Mouse (Mus musculus): Measurements from ENCODE around the gene Tubb5. TPM values are rescaled to one million over a fixed set of nuclear protein-coding genes. Genes with fewer than 3 reads are reported as not detected.
"Not testable (repeated sequence)": the region's sequence is repeated elsewhere in the genome, so short reads cannot be mapped to it uniquely, and the experiment has no call there.

Gene Tubb5
- polyA plus RNA-seq, 1 experiment from 2014 or later, result 1,654 TPM

DNA sequence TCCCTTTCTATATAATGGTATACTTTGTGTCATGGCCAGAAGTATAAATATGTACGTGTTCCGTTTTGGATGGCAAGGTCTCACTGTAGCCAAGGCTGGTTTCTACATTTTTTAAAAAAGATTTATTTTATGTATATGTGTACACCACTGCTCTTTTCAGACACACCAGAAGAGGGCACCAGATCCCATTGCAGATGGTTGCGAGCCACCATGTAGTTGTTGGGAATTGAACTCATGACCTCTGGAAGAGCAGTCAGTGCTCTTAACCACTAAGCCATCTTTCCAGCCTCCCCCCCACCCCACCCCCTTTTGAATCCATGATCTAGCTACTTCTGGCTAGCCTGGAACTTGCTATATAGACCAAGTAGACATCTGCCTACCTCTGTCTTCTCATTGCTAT, 5.4 kb upstream of the Tubb5 start:
- Histone ChIP-seq H3K27ac (replicated peaks) (no peak overlapping the region), H3K36me3 (replicated peaks) (peaks cover 45% of the 10 kb centered on the region), H3K4me3 (no peak overlapping the region), H3K27me3 (replicated peaks; ENCODE audit: low read depth, poor library complexity, severe bottlenecking) (no peaks in the 10 kb centered on the region), H3K9me3 (no peaks in the 10 kb centered on the region), H3K4me1 (peaks cover 20% of the 10 kb centered on the region)
- no peak for DNase-seq (ENCODE audit: low spot score)
- WGBS, result 96% methylated on average over 3 of the region's 3 CpGs

DNA sequence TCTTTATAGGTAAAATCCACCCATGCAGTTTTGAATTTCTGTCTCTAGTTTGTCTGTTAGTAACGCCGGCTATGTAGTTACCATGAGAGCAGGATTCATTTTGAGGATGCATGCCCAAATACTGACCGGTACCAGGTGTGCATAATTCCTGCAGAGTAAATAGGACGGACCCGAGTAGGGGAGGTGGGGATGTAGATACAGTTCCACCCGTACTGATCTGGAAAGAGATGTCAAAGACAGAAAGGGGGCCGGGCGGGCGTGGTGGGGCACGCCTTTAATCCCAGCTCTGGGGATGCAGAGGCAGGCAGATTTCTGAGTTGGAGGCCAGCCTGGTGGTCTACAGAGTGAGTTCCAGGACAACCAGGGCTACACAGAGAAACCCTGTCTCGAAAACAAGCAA, 3.9 kb upstream of the Tubb5 start:
- Histone ChIP-seq H3K4me1 (peaks cover 20% of the 10 kb centered on the region), H3K27ac (replicated peaks) (peak overlapping the region; percentile 89), H3K9me3 (no peaks in the 10 kb centered on the region), H3K4me3 (peak overlapping the region; percentile 70), H3K36me3 (replicated peaks) (peaks cover 33% of the 10 kb centered on the region), H3K27me3 (replicated peaks; ENCODE audit: low read depth, poor library complexity, severe bottlenecking) (no peaks in the 10 kb centered on the region)
- WGBS, result 22% methylated on average over 11 of the region's 11 CpGs
- no peak for DNase-seq (ENCODE audit: low spot score)

DNA sequence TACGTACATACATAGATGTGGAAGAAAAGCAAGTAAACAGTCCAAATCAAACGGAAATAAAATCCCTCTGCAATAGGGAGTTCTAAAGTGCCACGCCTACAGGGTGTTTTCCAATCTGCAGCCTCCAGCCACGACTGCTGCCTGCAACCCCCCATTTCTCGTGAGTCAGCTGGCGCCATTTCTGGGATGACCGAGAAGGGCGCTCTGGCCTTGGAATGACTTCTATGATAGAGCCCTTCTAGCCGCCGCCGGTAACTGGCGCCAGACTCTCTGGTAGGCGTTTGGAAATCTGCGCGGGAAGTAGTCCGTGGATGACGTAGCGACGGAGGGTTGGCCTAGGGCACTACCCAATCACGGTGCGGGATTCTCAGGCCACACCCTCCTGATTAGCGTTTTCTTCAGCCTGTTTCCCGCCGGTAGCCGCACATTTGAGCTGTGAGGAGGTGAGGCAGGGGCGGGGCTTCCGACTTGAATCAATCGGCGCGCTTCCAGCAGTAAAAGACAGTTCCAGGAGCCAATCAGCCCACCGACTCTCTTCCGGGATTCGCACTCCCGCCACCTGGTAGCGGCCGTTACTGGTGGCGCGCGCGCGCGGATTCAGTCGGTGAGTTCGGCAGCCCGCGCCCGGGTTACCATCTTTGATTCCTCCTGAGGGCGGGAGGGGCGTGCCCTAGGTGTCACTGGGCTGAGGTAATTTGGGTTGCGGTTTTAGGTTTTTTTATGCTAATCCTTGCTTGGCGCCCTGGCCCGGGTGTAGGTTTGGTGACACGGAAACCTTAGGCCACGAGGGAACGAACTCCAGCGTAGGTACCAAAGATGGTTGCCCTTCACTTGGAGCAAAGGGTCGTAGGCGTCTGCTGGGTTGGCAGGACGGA, 3.2 kb upstream of the Tubb5 start, which contains the start of gene Mdc1:
Mdc1 (plus strand) TSS at position 440 of the 875 bp plus-strand sequence.
- peak; percentile 99 for DNase-seq (ENCODE audit: low spot score)

DNA sequence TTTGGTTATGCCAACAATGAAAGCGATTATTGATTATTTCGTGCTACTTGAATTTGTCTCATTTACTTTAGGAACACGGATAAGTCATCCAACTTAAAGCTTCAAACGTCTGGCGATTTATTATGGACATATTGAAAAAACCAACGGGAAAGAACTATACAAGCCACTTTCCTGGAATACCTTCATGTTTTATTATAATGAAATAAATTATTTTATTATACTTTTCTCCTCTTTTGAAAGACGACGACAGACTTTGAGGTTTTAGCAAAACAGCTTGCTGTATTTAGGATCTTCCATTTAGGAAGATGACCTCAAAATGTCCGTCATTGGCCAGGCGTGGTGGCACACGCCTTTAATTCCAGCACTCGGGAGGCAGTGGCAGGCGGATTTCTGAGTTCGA, 2.5 kb upstream of the Tubb5 start:
- Histone ChIP-seq H3K36me3 (replicated peaks) (peaks cover 33% of the 10 kb centered on the region), H3K9me3 (no peaks in the 10 kb centered on the region), H3K27ac (replicated peaks) (peak overlapping the region; percentile 89), H3K4me3 (peak overlapping the region; percentile 70), H3K27me3 (replicated peaks; ENCODE audit: low read depth, poor library complexity, severe bottlenecking) (no peaks in the 10 kb centered on the region), H3K4me1 (peaks cover 27% of the 10 kb centered on the region)
- no peak for DNase-seq (ENCODE audit: low spot score)
- 61% methylated on average over 14 of the region's 14 CpGs for WGBS

More for the DNA sequence above, 3.2 kb upstream of the Tubb5 start, which contains the start of gene Mdc1:
- Histone ChIP-seq H3K36me3 (replicated peaks) (peaks cover 33% of the 10 kb centered on the region), H3K27me3 (replicated peaks; ENCODE audit: low read depth, poor library complexity, severe bottlenecking) (no peaks in the 10 kb centered on the region), H3K27ac (replicated peaks) (peak within 1 kb of the TSS; percentile 89), H3K4me1 (peaks cover 20% of the 10 kb centered on the region), H3K4me3 (peak within 1 kb of the TSS; percentile 70), H3K9me3 (no peaks in the 10 kb centered on the region)
- under 1% methylated on average over 59 of the region's 59 CpGs for WGBS

DNA sequence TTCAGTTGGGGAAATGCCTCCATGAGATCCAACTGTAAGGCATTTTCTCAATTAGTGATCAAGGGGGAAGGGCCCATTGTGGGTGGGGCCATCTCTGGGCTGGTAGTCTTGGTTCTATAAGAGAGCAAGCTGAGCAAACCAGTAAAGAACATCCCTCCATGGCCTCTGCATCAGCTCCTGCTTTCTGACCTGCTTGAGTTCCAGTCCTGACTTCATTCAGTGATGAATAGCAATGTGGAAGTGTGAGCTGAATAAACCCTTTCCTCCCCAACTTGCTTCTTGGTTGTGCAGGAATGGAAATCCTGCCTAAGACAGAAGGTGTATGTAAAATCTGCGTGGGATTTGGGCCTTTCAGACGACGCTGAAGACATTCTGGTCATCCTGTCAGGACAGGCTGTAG, 896 bp upstream of the Tubb5 start:
- peak overlapping the region; percentile 70 for H3K4me3 ChIP-seq
- 53% methylated on average over 3 of the region's 3 CpGs for WGBS
- H3K27ac ChIP-seq (replicated peaks), result peak overlapping the region; percentile 95
- not testable (repeated sequence) for H3K9me3 ChIP-seq; DNase-seq (ENCODE audit: low spot score); H3K27me3 ChIP-seq (replicated peaks; ENCODE audit: low read depth, poor library complexity, severe bottlenecking)
- H3K4me1 ChIP-seq, result peaks cover 41% of the 10 kb centered on the region
- peaks cover 33% of the 10 kb centered on the region for H3K36me3 ChIP-seq (replicated peaks)

DNA sequence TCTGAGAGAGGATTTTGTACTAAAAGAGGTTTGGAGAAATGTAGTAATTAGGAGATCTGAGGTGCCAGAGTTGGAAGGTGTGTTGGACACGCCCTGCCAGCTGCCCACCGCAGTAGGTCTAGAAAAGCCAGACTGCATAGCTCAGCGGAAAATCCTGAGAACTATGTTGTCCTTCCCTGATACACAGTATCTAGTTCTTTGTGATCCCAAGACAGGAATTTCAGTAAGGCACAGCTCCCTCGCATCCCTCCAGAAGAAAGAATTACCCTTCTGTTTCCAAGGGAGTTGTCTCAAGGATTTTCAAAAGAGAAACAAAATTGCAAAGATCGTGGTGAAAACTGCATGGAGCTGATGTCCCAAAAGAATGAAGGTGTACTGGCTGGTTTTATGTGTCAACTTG, 464 bp upstream of the Tubb5 start:
- Histone ChIP-seq H3K27ac (replicated peaks) (peak overlapping the region; percentile 95), H3K4me1 (peaks cover 44% of the 10 kb centered on the region), H3K27me3 (replicated peaks; ENCODE audit: low read depth, poor library complexity, severe bottlenecking) (no peaks in the 10 kb centered on the region), H3K36me3 (replicated peaks) (peaks cover 37% of the 10 kb centered on the region), H3K4me3 (peak overlapping the region; percentile 70), H3K9me3 (no peaks in the 10 kb centered on the region)
- WGBS, result 3% methylated on average over 5 of the region's 5 CpGs
- peak; percentile 52 for DNase-seq (ENCODE audit: low spot score)

DNA sequence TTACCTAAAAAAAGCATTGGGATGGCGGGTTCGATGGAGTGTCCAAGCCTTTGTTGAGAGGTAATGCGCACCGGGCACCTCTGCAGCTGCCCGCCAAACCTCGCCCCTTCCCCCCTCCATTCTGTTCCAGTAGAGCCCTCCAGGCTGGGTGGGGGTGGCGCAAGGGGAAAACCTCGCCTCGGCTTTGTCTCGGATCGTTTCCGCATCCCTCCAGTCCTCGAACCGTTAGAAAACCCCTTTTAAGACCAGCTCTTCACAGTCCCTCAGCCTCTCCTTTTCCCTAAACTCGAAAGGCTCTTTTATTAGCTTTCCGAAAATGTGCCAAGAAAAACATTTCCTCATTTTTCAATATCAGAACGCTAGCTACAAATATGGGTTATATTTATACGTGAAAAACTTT, 619 bp downstream of the Tubb5 start:
- Histone ChIP-seq H3K4me1 (peaks cover 36% of the 10 kb centered on the region), H3K27ac (replicated peaks) (peak overlapping the region; percentile 95), H3K9me3 (no peaks in the 10 kb centered on the region), H3K36me3 (replicated peaks) (peaks cover 48% of the 10 kb centered on the region), H3K27me3 (replicated peaks; ENCODE audit: low read depth, poor library complexity, severe bottlenecking) (no peaks in the 10 kb centered on the region), H3K4me3 (peak overlapping the region; percentile 70)
- DNase-seq (ENCODE audit: low spot score), result peak; percentile 79
- under 1% methylated on average over 18 of the region's 18 CpGs for WGBS

DNA sequence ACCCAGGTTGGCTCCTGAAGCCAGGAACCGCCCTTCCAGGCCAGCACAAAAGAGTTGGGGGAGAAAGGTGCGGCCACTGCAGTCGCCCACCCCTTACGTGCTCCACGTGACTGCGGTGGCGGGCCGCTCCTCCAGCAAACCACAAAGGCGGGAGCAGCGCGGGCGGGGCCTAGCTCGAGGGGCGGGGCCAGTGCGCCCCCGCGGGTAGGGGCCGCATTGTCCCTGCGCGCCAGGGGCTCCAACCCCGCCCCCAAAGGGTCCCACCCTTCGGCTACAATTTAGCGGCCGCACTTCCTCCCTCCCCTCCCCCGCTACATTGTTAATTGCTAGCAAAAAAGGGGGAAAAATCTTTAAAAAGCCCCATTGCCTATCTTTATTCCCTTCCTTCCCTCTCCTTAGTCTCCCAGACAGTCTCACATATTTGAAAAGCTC, 1.1 kb downstream of the Tubb5 start:
- WGBS, result under 1% methylated on average over 25 of the region's 25 CpGs
- peaks cover 33% of the 10 kb centered on the region for H3K4me1 ChIP-seq
- H3K27ac ChIP-seq (replicated peaks), result peak overlapping the region; percentile 95

DNA sequence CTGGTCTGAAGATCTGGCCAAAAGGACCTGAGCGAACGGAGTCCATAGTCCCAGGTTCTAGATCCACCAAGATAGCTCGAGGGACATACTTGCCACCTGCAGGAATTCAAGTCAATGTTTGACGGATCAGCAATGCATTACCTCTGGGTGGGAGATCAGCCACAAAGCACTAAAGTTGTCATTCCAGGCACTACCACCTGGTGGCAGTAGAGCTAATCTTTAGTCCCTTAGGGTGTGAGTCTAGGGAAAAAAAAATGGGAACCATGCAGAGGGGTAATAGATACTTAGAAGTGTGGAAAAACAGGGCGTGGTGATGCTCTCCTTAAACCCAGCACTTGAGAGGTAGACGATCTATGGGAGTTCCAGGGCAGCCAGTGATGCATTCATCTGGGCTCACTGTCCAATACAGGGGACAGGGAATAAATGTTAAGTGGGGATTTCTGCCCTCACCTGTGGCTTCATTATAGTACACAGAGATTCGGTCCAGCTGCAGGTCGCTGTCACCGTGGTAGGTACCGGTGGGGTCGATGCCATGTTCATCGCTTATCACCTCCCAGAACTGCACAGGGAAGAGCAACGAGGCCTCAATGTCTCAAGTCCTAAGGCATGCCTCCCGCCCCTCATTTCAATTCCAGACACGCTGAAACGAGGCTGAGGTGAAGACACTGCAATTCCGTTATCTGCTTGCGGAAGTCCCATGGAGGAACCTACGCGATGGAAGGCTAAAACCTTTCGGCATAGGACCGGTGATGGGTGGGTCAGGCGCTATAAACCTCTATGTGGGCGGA, 1.7 kb downstream of the Tubb5 start:
- Histone ChIP-seq H3K27me3 (replicated peaks; ENCODE audit: low read depth, poor library complexity, severe bottlenecking) (no peaks in the 10 kb centered on the region), H3K4me1 (peaks cover 32% of the 10 kb centered on the region), H3K9me3 (no peaks in the 10 kb centered on the region), H3K27ac (replicated peaks) (peak overlapping the region; percentile 95), H3K4me3 (peak overlapping the region; percentile 70), H3K36me3 (replicated peaks) (peaks cover 59% of the 10 kb centered on the region)
- WGBS, result 11% methylated on average over 24 of the region's 24 CpGs
- peak; percentile 77 for DNase-seq (ENCODE audit: low spot score)

More for the DNA sequence above, 1.1 kb downstream of the Tubb5 start:
- H3K36me3 ChIP-seq (replicated peaks), result peaks cover 53% of the 10 kb centered on the region
- H3K9me3 ChIP-seq, result no peaks in the 10 kb centered on the region
- peak overlapping the region; percentile 70 for H3K4me3 ChIP-seq
- no peaks in the 10 kb centered on the region for H3K27me3 ChIP-seq (replicated peaks; ENCODE audit: low read depth, poor library complexity, severe bottlenecking)
- peak; percentile 96 for DNase-seq (ENCODE audit: low spot score)

DNA sequence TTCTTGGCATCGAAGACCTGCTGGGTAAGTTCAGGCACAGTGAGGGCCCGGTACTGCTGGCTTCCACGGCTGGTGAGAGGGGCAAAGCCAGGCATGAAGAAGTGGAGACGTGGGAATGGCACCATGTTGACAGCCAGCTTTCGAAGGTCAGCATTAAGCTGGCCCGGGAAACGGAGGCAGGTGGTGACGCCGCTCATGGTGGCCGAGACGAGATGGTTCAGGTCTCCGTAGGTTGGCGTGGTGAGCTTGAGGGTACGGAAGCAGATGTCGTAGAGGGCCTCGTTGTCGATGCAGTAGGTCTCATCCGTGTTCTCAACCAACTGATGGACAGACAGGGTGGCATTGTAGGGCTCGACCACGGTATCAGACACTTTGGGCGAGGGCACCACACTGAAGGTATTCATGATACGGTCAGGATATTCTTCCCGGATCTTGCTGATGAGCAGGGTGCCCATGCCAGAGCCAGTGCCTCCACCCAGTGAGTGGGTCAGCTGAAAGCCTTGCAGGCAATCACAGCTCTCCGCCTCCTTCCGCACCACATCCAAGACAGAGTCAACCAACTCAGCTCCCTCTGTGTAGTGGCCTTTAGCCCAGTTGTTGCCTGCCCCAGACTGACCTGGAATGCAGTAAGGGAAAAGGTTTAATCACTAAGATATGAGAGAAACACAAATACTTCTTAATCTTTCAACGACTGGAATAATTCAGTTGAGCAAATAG, 2.5 kb downstream of the Tubb5 start:
- Histone ChIP-seq H3K27ac (replicated peaks) (peak overlapping the region; percentile 95), H3K4me1 (peaks cover 34% of the 10 kb centered on the region), H3K4me3 (peak overlapping the region; percentile 70), H3K9me3 (no peaks in the 10 kb centered on the region), H3K27me3 (replicated peaks; ENCODE audit: low read depth, poor library complexity, severe bottlenecking) (no peaks in the 10 kb centered on the region), H3K36me3 (replicated peaks) (peaks cover 67% of the 10 kb centered on the region)
- DNase-seq (ENCODE audit: low spot score), result no peak
- 79% methylated on average over 26 of the region's 26 CpGs for WGBS

DNA sequence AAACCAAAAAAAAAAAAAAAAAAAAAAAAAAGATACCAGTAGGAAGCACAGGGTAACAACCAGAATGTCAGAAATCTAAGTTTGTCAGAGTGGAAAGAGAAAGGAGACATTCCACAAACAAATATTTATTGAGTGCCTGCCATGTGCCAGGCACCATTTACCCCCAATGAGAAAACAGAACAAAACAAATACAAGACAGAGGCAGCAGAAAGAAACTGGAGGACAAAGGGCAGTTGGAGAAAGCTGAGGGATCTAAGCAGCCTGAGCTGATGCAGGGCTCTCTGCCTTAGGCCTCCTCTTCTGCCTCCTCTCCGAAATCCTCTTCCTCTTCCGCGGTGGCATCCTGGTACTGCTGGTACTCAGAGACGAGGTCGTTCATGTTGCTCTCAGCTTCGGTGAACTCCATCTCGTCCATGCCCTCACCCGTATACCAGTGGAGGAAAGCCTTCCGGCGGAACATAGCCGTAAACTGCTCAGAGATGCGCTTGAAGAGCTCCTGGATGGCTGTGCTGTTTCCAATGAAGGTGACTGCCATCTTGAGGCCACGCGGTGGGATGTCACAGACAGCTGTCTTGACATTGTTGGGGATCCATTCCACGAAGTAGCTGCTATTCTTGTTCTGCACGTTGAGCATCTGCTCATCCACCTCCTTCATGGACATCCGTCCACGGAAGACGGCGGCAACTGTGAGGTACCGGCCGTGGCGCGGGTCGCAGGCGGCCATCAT, 3.2 kb downstream of the Tubb5 start:
- whole genome bisulfite sequencing, result 83% methylated on average over 26 of the region's 26 CpGs
- Histone ChIP-seq H3K27ac (replicated peaks) (peak overlapping the region; percentile 95; the same call in 1 of the 2 replicates), H3K36me3 (replicated peaks) (peaks cover 74% of the 10 kb centered on the region), H3K4me1 (peaks cover 41% of the 10 kb centered on the region), H3K4me3 (peak overlapping the region; percentile 70), H3K9me3 (no peaks in the 10 kb centered on the region), H3K27me3 (replicated peaks; ENCODE audit: low read depth, poor library complexity, severe bottlenecking) (no peaks in the 10 kb centered on the region)
- no peak for DNase-seq (ENCODE audit: low spot score)

Measured in embryonic facial prominence, embryonic 10.5 days (tissue).